Mouse (Mus musculus) common myeloid progenitor, adult 5-6 weeks (primary cell): ENCODE data around the gene Rps17. TPM values are rescaled to one million over a fixed set of nuclear protein-coding genes. Genes with fewer than 3 reads are reported as not detected.

Experiments used
- ATAC-seq: replicated peaks from 2 replicates; pipeline ENCODE4 v1.8.0; 2016; ENCODE audit warnings: low read depth, mild to moderate bottlenecking, moderate TSS enrichment, inconsistent platforms; ENCODE audit not compliant: poor library complexity, severe bottlenecking
- total RNA-seq: library from RNA; stranded (forward); fragments of 200-1000, 187-1606 nt; gene quantifications from 2 replicates; pipeline ENCODE4 v1.2.3, GENCODE M21; 2017

Rps17 gene
- total RNA-seq, 1 experiment from 2014 or later, result 3,700 TPM

DNA sequence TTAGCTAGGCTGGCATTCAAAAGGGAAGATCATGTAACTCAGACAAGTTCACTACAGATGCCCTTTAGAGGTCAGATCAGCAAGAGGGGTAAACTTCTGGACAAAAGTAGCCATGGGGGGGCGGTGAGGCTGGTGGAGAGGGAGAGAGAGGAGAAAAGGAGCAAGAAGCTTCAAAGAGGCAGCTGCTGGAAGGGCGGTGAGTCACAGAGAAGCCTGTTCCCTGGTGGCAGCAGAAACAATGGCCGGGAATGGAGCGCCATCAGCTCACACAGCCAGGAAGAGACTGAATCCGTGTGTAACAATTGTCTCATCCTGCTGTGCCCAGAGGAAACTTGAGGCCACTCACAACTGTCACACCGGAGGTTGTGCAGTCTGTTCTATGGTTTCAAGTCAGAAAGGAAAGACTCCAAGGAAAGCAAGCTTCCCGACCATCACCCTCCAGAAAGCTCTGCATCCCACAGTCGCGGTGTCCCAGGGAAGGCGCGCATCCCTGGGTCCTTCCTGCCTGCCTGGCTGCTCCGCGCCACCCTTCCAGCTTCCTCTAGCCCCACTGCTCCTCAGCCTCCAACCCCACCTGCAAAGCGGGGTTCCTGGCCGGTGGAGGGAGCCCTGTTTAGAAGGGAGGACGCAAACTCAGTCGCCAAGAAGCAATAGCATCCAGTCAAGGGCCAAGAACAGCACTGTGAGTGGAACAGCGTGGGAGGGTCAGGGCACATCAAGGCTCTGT is 9.2 kb downstream of the Rps17 start:
- ATAC-seq, result no peak

DNA sequence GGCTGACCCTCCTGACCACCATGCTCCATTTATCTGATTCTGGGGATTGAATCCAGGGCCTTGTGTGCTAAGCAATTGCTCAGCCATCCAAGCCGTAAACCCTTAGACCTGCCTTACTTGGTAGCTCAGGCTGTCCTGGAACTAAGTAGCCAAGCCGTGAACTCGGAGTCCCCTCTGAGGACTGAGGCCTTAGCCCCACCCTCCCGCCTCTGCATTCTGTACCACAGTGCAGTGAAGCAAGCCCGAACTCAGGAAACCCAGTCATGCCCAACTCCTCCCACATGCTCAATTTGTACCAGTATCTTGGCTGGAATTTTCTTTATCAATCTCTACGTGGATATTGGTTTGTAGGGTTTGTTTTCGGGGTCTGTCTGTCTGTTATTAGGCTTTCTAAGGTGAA is 13.2 kb downstream of the Rps17 start:
- no peak for ATAC-seq

DNA sequence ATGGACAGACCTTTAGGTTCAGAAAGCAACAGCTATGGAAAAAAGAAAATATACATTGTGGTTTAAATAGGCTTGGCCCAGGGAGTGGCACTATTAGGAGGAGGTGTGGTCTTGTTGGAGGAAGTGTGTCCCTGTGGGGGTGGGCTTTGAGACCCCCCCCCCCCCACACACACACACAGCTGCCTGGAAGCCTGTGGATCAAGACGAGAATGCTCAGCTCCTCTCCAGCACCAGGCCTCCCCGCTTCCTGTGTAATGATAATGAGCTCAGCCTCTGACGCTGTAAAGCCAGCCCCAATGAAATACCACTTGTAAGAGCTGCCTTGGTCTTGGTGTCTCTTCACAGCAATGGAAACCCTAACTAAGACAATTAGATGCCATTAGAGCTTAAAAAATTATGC is 14.3 kb downstream of the Rps17 start:
- ATAC-seq, result 0 out of 2 replicates have a peak, but pooled peaks have one; percentile 37

DNA sequence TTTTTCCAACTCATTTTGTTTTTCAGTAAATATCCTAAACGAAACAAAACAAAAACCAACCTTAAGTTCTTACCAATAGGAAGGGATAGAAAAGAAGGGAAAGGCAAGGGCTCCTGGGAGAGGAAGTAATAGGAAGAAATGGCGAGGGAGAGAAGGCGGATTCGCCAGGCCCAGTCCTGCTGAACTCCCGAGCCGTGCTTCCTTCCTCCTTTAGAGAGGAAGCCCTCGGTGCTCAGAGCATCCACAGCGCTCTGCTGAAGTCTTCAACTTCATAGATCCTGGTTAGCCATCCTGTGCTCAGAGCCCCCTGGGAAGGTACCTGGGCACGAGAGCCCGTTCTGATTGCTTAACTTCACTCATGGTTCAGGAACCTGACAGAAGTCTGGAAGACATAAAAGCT is 17.4 kb downstream of the Rps17 start:
- ATAC-seq, result no peak

DNA sequence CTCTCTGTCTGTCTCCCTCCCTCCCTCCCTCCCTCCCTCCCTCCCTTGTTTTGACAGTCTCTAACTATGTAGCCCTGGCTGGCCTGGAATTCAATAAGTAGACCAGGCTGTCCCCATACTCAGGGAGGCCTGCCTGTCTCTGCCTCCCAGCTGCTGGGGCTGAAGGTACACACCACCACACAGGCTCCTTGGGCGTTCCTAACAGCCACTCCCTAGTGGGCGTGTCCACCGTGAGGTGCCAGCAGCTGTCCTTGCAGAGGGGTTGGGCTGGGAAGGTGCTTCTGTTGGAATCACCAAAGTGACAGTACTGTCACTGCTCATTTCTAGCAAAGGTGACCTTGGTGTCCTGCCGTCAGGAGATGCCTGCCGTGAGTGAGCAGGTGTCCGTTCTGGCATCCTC is 18.2 kb downstream of the Rps17 start:
- ATAC-seq, result no peak

DNA sequence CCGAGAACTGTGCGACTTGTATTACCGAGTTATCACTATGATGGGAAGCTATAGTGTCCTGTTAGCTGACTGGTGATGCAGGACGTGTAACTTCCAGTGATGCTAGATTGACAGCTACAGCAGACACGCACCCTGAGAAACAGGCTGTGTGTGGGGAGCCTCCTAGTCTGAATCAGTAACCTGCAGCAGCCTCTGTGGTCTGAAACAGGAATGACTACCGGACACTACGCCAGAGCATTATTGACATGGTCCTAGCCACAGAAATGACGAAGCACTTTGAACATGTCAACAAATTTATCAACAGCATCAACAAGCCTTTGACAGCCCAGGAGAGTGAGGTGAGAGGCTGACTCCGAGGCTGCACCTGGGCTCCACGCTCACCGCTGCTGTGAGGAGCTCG is 19.0 kb downstream of the Rps17 start:
- no peak for ATAC-seq

DNA sequence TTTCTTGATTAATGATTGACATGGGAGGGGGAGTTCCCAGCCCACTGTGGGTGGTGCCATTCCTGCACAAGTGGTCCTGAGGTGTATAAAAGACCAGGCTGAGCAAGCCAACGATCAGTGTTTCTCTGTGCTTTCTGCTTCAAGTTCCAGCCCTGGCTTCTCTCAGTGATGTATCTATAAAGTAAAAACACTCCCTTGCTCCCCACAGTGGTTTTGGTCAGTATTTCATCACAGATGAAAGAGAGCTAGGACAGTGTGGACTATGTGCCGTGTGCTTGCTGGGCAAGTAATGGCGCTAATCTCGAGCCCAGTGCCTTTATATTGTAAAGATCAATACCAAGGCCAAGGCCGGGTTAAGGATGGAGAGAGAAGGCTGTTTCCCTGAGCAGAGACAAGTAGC is 23.3 kb downstream of the Rps17 start:
- ATAC-seq, result 0 out of 2 replicates have a peak, but pooled peaks have one; percentile 26

DNA sequence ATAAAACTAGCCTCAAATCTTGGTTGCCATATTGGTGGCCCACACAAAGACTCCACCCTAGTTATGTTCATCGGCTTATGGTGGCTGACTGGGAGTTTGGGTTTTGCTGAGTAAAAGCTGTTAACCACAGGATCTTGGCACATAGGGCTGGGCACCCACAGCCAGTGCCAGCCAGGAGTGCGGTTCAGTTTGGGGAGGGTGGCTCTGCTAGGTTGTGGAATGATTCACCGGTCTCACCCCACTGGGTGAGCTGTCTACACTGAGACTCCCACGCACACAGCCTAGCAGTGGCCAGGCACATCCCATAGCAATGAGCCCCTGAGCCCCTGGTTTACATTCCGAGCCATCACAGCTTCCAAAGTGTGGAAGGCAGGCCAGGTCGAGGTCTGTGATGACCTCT is 25.3 kb downstream of the Rps17 start:
- ATAC-seq, result peak; percentile 85

DNA sequence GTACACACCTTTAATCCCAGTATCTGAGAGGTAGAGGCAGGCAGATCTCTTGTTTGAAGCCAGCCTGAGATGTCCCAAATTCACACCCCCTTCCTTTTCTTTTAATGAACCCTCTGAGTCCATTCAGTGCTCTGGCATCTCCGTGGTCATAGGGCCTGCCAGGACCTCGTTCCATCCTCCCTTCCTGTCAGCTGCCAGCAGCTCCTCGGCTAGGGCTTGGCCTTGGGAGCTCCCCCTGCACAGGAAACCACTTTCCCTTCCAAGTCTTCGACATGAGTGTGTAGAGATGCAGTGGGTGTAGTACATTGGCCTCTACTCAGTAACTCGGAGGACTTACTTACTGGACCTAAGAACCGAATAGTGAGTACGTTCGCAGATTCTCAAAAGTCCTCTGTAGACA is 29.5 kb downstream of the Rps17 start:
- ATAC-seq, result no peak

DNA sequence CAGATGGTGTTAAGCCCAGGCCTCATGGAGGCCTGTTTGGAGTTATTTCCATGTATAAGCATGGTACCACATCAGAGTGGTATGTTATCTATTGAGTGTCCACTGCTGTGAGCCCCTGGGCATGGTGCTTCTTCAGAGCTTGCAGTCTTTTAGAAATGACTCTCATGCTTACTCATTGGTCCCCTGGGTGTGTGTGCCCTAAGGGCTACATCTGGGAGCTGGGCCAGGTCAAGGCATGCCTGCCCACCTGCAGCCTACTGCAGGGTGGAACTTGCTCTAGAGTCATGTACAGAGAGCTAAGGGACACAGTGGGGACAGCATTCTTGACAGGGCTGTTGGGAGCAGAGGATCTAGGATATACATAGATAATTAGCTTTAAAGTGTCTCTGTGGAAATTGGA is 33.5 kb downstream of the Rps17 start:
- ATAC-seq, result no peak

DNA sequence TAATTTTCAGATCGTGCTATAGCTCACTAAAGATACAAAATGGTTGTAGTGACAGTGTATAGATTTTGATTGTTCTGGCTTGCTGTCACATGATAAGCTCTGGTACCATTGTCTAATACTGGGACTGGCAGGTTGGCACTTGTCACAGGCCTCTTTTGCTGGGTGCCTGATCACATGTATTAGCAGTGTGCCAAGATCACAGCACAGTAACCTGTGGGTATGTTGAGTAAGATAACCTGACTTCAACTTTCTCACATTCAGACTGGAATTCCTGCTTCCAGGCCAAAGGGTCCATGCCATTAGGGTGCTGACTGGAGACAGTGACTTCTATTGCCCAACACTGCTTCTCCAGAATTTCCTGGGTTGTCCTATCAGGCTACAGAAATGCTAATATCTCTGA is 33.9 kb downstream of the Rps17 start:
- no peak for ATAC-seq

DNA sequence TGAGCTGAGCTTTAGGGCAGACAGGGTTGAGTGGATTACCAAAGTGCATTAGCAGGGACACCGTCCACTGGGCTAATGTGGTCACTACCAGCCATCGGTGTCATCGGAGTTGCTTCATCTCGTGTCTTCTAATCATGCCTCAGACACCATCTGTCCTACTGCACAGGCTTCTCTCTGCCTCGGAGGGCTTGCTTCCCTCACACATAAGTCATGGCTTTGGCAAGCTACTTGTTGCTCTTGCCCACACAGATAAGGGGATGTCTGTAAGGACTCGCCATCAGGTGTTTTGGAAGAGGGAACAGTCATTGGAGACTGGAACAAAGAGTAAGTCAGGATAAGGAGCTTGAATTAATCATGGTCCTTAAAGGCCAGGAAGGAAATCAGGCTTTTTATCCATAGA is 35.8 kb downstream of the Rps17 start:
- ATAC-seq, result no peak

DNA sequence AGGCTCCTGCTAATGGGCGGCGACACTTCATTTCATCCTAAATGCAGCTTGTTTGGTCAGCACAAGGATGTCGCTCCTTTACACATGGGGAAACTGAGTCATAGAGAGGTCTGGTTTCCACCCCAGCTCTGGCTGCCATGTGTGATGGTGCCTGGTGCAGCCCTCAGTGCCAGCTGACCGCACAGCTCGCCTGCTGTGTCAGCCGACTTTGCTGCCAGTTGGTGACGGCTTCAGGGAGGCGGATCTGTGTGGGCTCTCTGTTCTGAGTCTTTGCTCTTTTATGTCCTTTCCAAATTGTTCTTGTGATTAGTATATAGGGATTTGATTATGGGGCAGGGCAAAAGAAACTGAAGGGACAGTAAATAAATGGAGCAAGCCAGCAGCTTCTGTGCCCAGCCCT is 37.3 kb downstream of the Rps17 start:
- ATAC-seq, result no peak

DNA sequence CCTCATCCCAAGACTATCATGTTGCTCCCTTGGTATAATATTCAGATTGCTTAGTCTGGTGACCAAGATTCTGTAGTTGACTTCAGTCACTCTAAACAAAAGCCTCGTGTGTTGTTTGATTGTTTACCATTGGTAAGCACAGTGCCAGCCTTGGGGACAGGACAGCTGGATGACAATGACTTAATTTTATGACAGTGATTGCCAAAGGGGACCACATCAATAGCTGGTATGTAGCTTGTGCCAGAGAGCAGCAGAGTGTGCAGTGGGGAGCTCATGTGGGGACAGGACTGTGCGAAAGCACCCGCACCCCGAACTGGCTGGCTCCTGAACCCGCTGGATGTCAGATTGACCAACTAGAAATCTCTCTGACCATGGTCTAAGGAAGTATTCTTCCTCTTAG is 40.4 kb downstream of the Rps17 start:
- no peak for ATAC-seq

DNA sequence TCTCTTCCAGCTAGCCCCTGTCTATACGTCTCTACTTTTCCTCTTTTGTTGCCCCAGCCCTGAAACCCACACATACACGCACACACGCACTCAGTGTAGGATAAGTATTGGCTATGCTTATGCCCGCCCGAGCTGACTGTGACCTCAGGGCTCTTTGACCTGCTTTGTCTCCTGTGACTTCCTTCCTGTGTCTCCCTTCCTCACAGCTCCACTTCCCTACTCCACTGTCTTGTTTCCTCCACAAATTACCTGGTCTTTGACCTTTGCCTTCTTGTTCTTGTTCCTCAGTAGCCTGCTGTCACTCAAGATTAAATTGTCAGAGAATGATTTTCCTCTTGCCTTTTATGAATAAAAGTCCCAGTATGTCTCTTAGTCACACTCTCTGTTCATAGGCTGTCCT is 41.0 kb downstream of the Rps17 start:
- ATAC-seq, result no peak

DNA sequence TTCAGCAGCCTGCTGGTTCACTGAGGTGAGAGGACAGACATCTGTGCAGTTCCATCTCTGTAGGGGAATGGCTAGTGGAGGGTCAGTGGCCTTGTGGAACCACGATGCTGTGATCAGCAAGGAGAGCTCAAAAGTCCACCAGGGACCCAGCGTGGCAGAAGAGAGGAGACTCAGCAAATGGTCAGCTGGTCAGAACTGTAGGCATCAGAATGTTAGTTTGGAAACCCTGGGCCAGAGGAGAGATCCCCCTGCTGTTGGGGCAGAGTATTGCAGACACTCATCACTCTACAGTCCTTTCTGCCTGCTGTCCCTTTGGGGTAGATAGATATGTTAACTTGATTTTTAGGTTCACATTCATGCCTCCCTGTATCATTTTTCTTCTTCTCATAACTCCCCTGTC is 41.4 kb downstream of the Rps17 start:
- 0 out of 2 replicates have a peak, but pooled peaks have one; percentile 36 for ATAC-seq

DNA sequence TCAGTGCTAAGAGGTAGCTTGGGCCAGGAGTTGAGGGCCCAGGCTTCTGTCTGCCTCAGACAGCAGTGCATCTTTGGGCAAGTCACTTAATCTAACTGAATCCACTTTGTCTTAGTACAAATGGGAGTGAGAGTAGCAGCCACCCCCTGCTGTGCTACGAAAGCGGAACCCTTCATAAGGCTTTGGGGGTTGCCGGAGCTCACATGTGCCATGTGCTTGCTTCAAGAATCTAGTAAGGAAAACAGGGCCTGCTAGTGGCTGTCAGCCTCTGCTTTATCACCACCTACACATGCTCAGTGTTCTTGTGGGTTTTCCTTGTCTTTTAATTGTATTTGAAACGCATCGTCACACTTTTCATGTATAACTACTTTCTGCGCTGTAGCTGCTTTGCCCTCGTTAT is 43.7 kb downstream of the Rps17 start:
- no peak for ATAC-seq

DNA sequence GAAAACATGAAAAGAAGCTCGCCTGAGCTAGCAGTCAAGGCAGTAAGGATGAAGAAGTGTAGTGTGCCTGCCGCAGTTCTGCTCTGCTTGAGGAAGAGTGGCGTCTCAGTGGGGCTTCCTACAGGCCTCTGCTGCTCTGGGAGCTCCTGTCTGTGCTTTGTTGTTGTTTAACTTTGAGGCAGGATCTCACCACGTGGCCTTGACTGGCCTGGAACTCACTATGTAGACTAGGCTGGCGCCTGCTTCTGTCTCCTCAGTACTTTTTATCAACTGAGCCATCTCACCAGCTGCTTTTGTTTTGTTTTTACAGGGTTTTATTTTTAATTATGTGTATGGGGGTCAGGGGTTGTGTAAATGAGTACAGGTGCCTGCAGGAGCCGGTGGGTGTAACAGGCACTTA is 46.8 kb downstream of the Rps17 start:
- ATAC-seq, result no peak

DNA sequence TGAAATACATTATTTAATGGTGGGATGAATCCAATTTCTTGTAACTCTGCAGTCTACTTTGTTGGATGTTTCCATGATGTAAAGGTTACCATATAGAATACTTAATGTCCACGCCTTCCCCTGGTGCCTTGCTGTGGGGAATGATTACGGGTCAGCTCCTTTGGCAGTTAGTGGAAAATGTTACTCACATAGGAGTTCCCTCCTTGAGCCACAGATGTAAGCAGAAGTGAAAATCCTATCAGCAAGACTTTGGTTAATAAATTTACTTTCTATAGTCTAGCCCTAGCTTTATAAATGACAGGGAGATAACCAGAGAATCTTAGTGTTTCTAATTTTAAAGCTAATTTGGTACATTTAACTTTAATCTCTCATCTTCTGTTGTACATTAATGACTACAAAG is 49.9 kb downstream of the Rps17 start:
- ATAC-seq, result 0 out of 2 replicates have a peak, but pooled peaks have one; percentile 39
